Mouse (Mus musculus) embryo, embryonic 11 days (tissue): ENCODE measurements at regions not wholly inside any gene's neighbourhood (a gene's known extent, or its start where the extent isn't known, plus 50 kb on each side); places are given as distances from the start of the nearest gene placed in this dataset.
A peak's percentile ranks its signal among the peaks of the same experiment; 100 is the strongest.

Experiments
- DNase-seq: peaks from one replicate; pipeline ENCODE4 v3.0.0-alpha.2; 2015

- DNase-seq, result no peak
Observed at GRCm38 (mm10) chr14:114808621-114809020, 283.4 kb upstream of the Gpc5 start.

- no peak for DNase-seq
Observed at GRCm38 (mm10) chr14:114820677-114821076, 271.3 kb upstream of the Gpc5 start.

GRCm38 (mm10) chr14:114821098-114821594, 270.9 kb upstream of the Gpc5 start:
- peak; percentile 80 for DNase-seq

- DNase-seq, result no peak
Observed at GRCm38 (mm10) chr14:114821672-114822071, 270.3 kb upstream of the Gpc5 start.

- DNase-seq, result no peak
Observed at GRCm38 (mm10) chr14:114826662-114827321, 265.2 kb upstream of the Gpc5 start.

GRCm38 (mm10) chr14:114829310-114829709, 262.7 kb upstream of the Gpc5 start:
- DNase-seq, result peak; percentile 72

GRCm38 (mm10) chr14:114832987-114833386, 259.0 kb upstream of the Gpc5 start:
- DNase-seq, result no peak

- DNase-seq, result no peak
Observed at GRCm38 (mm10) chr14:114836723-114837349, 255.2 kb upstream of the Gpc5 start.

GRCm38 (mm10) chr14:114837652-114838276, 254.3 kb upstream of the Gpc5 start:
- DNase-seq, result no peak

- DNase-seq, result no peak
Observed at GRCm38 (mm10) chr14:114839340-114839903, 252.6 kb upstream of the Gpc5 start.

- no peak for DNase-seq
Observed at GRCm38 (mm10) chr14:114840766-114841165, 251.2 kb upstream of the Gpc5 start.

GRCm38 (mm10) chr14:114841552-114841951, 250.5 kb upstream of the Gpc5 start:
- peak; percentile 24 for DNase-seq

- no peak for DNase-seq
Observed at GRCm38 (mm10) chr14:114842327-114842726, 249.7 kb upstream of the Gpc5 start.

GRCm38 (mm10) chr14:114843105-114843743, 248.8 kb upstream of the Gpc5 start:
- peak; percentile 36 for DNase-seq

GRCm38 (mm10) chr14:114854324-114855054, 237.5 kb upstream of the Gpc5 start:
- DNase-seq, result peak; percentile 76

- peak; percentile 56 for DNase-seq
Observed at GRCm38 (mm10) chr14:114855055-114855740, 236.8 kb upstream of the Gpc5 start.

GRCm38 (mm10) chr14:114855746-114856145, 236.3 kb upstream of the Gpc5 start:
- no peak for DNase-seq

- peak; percentile 72 for DNase-seq
Observed at GRCm38 (mm10) chr14:114856243-114857031, 235.6 kb upstream of the Gpc5 start.

GRCm38 (mm10) chr14:114857171-114857570, 234.8 kb upstream of the Gpc5 start:
- DNase-seq, result peak; percentile 75

- DNase-seq, result peak; percentile 65
Observed at GRCm38 (mm10) chr14:114857689-114858088, 234.3 kb upstream of the Gpc5 start.

GRCm38 (mm10) chr14:114863585-114863984, 228.4 kb upstream of the Gpc5 start:
- no peak for DNase-seq
